Mouse (Mus musculus) layer of hippocampus, postnatal 36 days (tissue): Measurements from ENCODE around the gene Acads. TPM values are rescaled to one million over a fixed set of nuclear protein-coding genes. Genes with fewer than 3 reads are reported as not detected.
"Not testable (repeated sequence)": the region's sequence is repeated elsewhere in the genome, so short reads cannot be mapped to it uniquely, and the experiment has no call there.

Source experiments
- DNase-seq, 2 experiments: peaks; one replicate each; pipeline ENCODE4 v3.0.0; 2022
- total RNA-seq, 2 experiments: library from RNA; stranded (reverse); gene quantifications; 2 replicates each; pipeline ENCODE4 v1.2.3; 2021

Acads gene
- total RNA-seq, 2 experiments from 2014 or later = 8.8 to 10.3 TPM

DNA sequence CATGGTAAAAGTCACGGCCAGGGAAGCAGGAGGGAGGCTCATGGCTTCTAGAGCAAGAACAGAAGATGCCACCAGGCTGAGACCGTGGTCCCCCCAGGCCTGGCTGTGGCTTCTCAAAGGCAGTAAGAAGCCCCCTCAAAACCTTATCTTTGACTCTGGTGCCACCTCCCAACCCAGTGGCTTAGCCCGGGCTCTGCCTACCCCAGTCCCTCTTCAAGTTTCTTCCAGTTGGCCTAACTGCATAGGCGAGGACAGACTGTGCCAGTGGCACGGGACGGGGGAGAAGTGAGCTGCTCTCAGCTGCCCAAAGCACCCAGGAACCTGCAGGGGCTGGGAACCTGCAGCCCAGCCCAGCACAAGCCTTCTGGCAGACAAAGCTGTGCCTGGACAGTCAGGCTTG lies 5.5 kb upstream of the Acads start:
- no peak for DNase-seq

DNA sequence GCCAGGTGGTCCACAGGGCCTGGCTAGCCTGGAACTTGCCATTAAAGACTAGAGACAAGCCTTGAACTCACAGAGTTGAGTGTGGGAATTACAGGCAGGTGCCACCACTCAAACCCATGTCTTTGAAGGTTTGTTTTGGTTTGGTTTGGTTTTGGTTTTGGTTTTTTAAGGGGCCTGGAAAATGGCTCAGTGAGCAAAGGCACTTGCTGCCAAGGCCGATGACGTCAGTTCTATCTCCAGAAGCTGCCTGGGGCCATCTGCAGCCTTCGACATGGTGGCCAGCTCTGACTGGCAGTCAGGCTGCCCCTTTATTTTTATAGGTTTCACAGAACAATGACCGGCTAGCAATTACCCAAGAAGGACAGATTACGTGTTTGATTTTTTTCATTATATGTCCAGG lies 1.8 kb upstream of the Acads start:
- DNase-seq = no peak

DNA sequence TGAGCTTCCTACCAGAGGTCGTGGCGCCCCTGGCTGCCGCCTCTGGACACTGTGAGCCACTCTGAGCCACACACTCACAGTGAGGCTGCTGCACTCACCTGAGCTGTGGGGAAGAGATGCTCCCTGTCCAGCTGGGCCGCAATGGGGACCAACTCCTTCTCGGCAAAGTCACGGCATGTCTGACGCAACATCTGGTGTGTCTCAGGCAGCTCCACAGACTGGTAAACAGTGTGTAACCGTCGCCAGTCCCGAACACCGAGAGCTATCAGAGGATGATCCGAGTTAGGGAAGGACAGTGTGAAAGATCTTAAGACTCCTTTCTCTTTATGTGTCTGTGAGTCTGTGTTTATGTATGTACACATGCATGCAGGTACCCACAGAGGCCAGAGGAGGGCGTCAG lies 1.7 kb downstream of the Acads start:
- no peak for DNase-seq

DNA sequence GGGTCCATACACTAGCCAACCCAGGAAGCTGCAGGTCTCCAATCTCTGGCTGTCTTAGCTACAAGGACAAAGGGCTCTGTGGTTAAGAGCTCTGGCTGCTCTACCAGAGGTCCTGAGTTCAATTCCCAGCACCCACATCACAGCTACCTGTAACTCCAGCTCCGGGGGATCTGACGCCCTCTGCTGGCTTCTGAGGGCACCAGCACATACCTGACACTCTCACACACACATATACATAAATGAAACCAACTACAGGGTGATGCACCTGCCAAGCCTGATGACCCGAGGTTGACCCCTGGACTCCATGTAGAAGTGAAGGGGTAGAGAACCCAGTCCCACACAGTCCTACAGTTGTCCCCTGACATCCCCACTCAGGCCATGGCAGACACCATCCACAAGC lies 2.7 kb downstream of the Acads start:
- no peak for DNase-seq

DNA sequence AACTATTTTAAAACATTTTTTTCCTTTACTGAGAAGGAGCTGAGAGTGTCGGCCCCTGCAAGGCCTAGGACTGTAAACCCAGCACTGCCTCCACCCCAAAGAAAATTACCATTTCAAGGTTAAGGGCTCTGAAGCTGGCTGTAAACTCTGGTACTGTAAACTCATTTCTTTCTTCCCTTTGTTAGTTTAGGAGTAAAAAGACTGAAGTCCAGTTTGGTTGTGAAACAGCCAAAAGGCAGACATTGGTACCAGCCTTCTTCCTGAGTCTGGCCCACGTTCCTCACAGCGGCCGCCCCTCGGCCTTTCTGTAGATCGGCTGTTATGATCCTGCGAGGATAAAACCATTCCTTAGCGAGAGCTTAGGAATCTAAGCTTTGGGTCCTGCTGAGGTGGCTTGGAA lies 4.6 kb downstream of the Acads start:
- DNase-seq = no peak

DNA sequence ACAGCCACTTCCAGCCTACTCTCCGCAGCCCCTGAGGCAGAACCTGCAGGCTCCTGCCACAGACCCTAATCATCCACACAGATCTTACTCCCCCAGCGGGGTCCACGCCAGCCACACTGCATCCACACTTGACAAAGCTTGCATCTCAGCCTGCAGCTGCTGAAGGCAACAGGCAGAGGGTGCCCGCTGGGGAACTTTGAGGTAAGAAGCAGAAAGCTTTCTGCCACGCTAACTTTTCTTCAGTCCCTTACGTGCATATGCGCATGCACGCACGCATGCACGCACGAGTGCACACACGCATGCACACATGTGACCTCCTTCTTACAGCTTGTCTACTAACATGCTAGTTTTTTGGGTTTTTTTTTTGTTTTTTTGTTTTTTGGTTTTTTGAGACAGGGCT lies 5.9 kb downstream of the Acads start:
- DNase-seq = no peak

- no peak for DNase-seq
Observed at GRCm38 (mm10) chr5:115111156-115111555, 8.0 kb downstream of the Acads start.

- not testable (repeated sequence) for DNase-seq
Observed at GRCm38 (mm10) chr5:115103253-115103652, 15.9 kb downstream of the Acads start.

- no peak for DNase-seq
Observed at GRCm38 (mm10) chr5:115102231-115102630, 16.9 kb downstream of the Acads start.

GRCm38 (mm10) chr5:115100473-115100872 lies 18.7 kb downstream of the Acads start:
- no peak for DNase-seq

DNA sequence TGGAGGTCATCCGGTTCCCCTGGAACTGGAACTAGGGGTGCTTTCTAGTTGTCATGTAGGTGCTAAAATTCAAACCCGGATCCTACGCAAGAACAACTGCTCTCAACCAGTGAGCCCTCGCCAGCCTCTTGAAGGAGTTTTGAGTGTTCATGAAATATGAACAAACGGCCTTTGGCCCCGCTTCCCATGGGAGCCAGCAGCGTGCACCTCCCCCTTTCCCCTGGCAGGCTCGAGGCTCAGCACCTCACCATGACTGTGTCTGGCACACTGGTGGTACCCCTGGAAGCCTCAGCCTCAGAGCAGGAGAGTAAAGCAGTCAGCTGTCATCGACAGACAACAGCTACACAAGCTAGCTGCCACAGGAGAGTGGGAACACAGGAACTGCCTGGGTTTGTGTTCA lies 19.2 kb downstream of the Acads start:
- DNase-seq = no peak

- DNase-seq = no peak
Observed at GRCm38 (mm10) chr5:115099530-115099929, 19.6 kb downstream of the Acads start.

DNA sequence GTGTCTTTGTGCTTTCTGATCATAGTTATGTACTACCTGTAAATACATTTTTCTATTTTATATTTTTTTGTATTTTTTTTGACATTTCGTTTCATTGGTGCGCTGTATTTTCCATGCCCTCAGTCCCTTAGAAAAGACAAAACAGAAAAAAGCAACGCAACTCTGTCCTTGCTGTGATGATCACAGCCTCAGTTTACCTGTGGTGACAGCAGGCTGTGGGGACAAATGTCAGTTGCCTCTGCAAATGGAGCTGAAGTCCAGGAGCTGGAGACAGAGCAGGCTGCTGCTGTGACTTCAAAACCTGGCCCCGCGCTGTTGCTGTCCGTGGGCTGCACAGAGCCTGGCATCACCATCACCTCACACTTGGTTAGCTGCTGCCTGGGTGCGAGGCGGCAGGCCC lies 21.0 kb downstream of the Acads start, which contains the start of gene Gm10401:
Gene Gm10401 (minus strand): TSS at position 101 of the 400 bp plus-strand sequence.
- DNase-seq = no peak

DNA sequence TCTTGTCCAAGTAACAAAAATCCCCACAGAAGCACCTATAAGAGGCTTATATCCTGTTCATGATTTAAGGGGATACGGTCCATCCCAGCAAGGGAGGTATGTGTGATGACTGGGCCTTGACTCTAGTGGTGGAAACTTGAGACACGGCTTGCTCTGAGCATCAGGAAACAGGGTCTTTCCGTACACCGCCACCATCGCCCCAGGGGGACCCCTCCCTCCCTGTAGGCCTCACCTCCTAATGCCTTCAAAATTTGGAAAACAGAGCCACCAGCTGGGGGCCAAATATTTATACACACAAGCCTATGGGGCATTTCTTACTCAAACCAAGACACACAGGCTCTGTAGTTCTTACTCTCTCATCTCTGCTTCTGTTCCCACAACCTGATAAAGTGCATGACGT lies 27.4 kb downstream of the Acads start:
- DNase-seq = no peak

GRCm38 (mm10) chr5:115091015-115091414 lies 28.1 kb downstream of the Acads start:
- no peak for DNase-seq

DNA sequence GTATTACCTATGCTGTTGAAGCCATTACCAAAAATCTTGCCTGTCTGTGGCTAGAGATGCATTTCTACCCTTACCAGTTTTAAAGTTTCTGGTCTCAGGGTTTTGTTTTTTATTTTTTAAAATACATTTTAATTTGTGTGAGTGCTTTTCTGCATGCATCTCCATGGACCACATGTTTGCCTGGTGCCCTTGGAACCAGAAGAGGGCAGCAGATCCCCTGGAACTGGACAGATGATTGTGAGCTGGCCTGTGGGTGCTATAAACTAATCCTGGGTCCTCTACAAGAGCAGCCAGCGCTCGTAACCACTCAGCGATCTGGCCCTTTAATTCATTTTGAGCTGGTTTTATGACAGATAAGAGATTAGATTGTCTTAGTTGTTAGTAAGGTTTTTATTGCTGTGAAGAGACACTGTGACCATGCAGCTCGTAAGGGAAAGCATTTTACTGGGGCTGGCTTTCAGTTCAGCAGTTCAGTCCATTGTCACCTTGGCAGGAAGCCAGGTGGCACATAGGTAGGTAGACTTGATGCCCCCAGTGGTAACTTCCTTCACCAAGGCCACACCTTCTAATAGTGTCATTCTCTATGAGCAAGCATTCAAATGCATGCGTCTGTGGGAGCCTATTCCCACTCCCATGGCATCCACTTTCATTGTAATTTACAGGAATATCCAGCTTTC lies 29.4 kb downstream of the Acads start:
- DNase-seq = no peak

DNA sequence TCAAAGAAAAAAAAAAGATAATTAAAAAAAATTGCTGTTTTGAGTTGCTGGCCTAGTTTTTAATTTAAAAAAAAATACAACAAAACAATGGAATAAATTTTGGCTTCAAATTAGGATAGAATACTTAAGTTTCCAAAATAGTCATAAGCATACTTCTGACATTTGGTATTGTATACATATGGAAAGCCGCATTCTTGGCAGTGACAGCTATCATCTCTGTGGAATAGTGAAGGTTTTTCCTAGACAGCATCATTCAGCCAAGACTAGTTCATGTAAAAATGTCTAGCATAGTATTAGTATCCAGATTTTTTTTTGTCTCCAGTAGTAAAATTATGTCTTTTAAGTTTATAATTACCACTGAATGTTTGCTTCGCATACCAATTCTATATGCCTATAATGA lies 33.5 kb downstream of the Acads start:
- DNase-seq = no peak

DNA sequence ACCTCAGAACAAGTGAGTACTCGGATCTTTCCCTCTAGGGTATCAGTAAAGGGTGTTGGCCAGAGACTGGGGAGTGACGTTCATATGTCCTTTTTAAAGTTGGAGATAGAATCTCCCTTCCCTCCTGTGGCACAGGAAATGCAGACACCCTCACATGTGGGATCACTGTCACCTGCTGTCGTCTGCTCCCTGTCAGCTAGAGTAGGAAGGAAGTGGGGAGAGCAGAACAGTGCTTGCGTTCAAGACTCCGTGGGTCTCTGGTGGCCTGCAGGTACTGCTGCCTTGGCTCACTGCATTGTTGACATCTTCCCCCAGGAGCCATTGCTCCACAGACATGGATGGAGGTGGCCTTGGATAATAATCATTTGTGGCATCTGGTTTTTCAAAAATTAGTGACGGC lies 35.7 kb downstream of the Acads start:
- no peak for DNase-seq

GRCm38 (mm10) chr5:115081636-115082035 lies 37.5 kb downstream of the Acads start:
- DNase-seq = no peak

- peak in 1 of 2 experiments; percentile 45 for DNase-seq
Observed at GRCm38 (mm10) chr5:115076144-115076901, 42.8 kb downstream of the Acads start.

DNA sequence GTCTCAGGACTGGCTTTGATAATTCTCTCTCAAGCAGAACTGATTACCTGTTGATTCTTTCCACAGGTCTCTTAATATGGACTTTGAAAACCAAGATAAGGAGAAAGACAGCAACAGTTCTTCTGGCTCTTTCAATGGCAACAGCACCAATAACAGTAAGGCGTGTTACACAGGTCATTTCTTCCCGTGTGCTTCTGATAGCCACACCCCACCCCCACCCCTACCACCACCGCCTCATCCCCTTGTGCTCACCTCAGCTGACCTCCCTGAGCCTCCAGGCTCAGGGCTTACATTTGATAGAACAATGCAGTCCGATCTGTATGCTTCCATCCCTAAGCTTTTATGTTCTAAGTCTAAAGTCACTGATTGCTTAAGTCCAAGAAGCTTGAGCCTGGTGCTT lies 44.4 kb downstream of the Acads start:
- DNase-seq = no peak

DNA sequence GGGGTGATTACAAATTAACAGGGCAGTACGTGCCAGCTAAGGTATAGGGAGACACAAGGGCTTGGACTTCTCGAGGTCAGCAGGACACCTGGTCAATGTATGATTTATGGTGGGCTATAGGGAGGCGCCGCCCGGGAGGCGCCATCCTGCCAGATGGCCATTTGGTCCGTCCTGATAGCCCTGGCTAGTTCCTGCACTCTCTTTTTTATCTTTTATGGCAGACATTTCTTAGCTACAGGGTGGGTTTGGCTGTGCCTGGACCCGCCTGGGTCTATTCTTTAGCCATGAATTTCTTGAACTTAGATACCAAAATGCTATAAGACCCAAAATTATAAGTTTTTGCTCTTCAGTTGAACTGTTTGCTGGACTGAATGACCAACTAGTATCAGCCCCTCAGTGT lies 45.8 kb downstream of the Acads start:
- DNase-seq = not testable (repeated sequence)

DNA sequence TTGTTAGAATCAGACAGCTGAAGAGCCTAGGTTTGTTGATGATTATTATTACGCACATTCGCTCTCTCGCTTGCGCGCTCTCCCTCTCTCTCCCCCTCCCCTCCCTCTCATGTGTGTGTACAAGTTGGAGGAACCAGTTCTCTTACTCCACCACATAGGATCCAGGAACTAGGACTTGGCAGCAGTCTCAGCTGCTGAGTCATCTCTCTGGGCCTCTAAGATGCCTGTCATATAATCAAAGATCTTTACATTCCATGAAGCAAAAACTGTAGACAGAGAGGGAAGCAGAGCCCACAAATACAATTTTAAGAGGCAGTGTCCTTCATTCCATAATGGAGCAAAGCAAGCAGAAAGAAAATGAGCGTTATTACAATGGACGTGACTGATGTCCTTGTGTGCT lies 47.0 kb downstream of the Acads start:
- no peak for DNase-seq
